Mouse (Mus musculus) forebrain, embryonic 11.5 days (tissue): ENCODE measurements around the gene Pde10a. TPM values are rescaled to one million over a fixed set of nuclear protein-coding genes. Genes with fewer than 3 reads are reported as not detected.
A peak's percentile ranks its signal among the peaks of the same experiment; 100 is the strongest.

ENCODE experiments used
- ATAC-seq: fragments of 200-750 bp; cut with Nextera tagmentation; replicated peaks from 2 replicates; pipeline ENCODE4 v1.8.0; 2017; ENCODE audit warnings: moderate TSS enrichment; ENCODE audit not compliant: low FRiP score
- DNase-seq: peaks from one replicate; pipeline ENCODE4 v3.0.0-alpha.2; 2017; ENCODE audit warnings: low spot score
- H3K27ac ChIP-seq: fragments of 300-500 bp; sonication (generic); 2 replicates; pipeline ENCODE4 v1.5.1; 2014; ENCODE audit warnings: low read depth, low read length
- H3K27me3 ChIP-seq: fragments of 300-500 bp; sonication (generic); 2 replicates; pipeline ENCODE4 v1.6.1; 2014; ENCODE audit warnings: mild to moderate bottlenecking, low read length, mixed read lengths; ENCODE audit not compliant: control insufficient read depth, insufficient read depth
- H3K36me3 ChIP-seq: fragments of 300-500 bp; sonication (generic); 2 replicates; pipeline ENCODE4 v1.6.1; 2014; ENCODE audit warnings: mild to moderate bottlenecking, low read length, moderate library complexity, mixed read lengths; ENCODE audit not compliant: control insufficient read depth, insufficient read depth
- H3K4me1 ChIP-seq: fragments of 300-500 bp; sonication (generic); replicated peaks from 2 replicates; pipeline ENCODE4 v1.6.1; 2014; ENCODE audit warnings: low read length, mixed read lengths; ENCODE audit not compliant: control insufficient read depth, insufficient read depth
- H3K4me2 ChIP-seq: fragments of 300-500 bp; sonication (generic); 2 replicates; pipeline ENCODE4 v1.6.1; 2014; ENCODE audit warnings: low read depth, mild to moderate bottlenecking, low read length, moderate library complexity, mixed read lengths; ENCODE audit not compliant: severe bottlenecking
- H3K4me3 ChIP-seq: fragments of 300-500 bp; sonication (generic); 2 replicates; pipeline ENCODE4 v1.5.1; 2014; ENCODE audit warnings: low read depth, low read length
- H3K9ac ChIP-seq: fragments of 300-500 bp; sonication (generic); 2 replicates; pipeline ENCODE4 v1.6.1; 2014; ENCODE audit warnings: low read length
- H3K9me3 ChIP-seq: fragments of 300-500 bp; sonication (generic); 2 replicates; pipeline ENCODE4 v1.6.1; 2016; ENCODE audit warnings: low read length, mixed read lengths; ENCODE audit not compliant: control insufficient read depth
- WGBS: fragments of 180-500 bp; shearing (Covaris S2); extraction: QIAGEN DNeasy Blood & Tissue Kit; methylation state at CpG from one replicate; pipeline ENCODE4 v1.1.7; 2014; 5-methylcytosine and 5-hydroxymethylcytosine counted together
- polyA plus RNA-seq: library from polyadenylated mRNA; unstranded; fragments of >200 nt; fragmentation: Nextera tagmentation; extraction: Ambion mirVana; gene quantifications from 2 replicates; pipeline ENCODE4 v1.2.1, GENCODE M21; 2014

Pde10a gene
- polyA plus RNA-seq, 1 experiment from 2014 or later, result 9.0 TPM

GRCm38 (mm10) chr17:8613882-8614551 lies 88.8 kb downstream of the Pde10a start:
- no peak overlapping the region for H3K4me3 ChIP-seq
- no peak overlapping the region for H3K9ac ChIP-seq
- no peak overlapping the region for H3K4me2 ChIP-seq
- H3K27ac ChIP-seq, result no peak overlapping the region
- DNase-seq (peak; percentile 89), ATAC-seq (no peak)
- no peaks in the 10 kb centered on the region for H3K36me3 ChIP-seq
- no peaks in the 10 kb centered on the region for H3K27me3 ChIP-seq
- no peaks in the 10 kb centered on the region for H3K4me1 ChIP-seq
- no peaks in the 10 kb centered on the region for H3K9me3 ChIP-seq
- 40% methylated on average over 7 of the region's 7 CpGs for WGBS

GRCm38 (mm10) chr17:8620346-8620745 lies 95.2 kb downstream of the Pde10a start:
- Histone ChIP-seq H3K9ac (no peak overlapping the region), H3K4me1 (no peaks in the 10 kb centered on the region), H3K4me3 (no peak overlapping the region), H3K27me3 (no peaks in the 10 kb centered on the region), H3K9me3 (no peaks in the 10 kb centered on the region), H3K36me3 (no peaks in the 10 kb centered on the region), H3K4me2 (no peak overlapping the region), H3K27ac (no peak overlapping the region)
- no peak for ATAC-seq
- 51% methylated on average over 5 of the region's 5 CpGs for WGBS
- DNase-seq, result no peak

- DNase-seq, result no peak
- 90% methylated on average over 2 of the region's 2 CpGs for WGBS
- Histone ChIP-seq H3K9ac (no peak overlapping the region), H3K27ac (no peak overlapping the region), H3K4me3 (no peak overlapping the region), H3K27me3 (no peaks in the 10 kb centered on the region), H3K36me3 (no peaks in the 10 kb centered on the region), H3K9me3 (no peaks in the 10 kb centered on the region), H3K4me1 (no peaks in the 10 kb centered on the region), H3K4me2 (no peak overlapping the region)
- no peak for ATAC-seq
These were observed 95.9 kb downstream of the Pde10a start for GRCm38 (mm10) chr17:8621105-8621504.

DNA sequence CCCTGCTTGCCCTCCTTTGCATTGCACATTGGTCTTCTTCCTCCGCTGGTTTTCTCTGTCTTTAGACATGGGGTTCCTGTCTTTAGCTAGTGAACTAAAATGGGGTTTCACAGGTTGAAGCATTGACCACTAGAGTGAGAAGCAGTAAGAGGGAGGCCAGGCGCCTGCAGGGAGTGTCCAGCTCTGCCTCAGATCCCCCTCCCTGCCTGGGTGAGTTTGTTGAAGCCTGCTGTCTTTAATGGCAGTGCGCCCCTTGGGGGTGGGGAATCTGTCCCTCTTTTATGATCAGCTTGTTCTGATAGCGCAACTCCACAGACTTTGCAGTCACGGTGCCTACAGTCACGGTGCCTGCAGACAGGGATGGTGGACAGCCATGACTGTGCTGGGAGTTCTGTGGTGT lies 96.7 kb downstream of the Pde10a start:
- 68% methylated on average over 6 of the region's 6 CpGs for WGBS
- H3K4me1 ChIP-seq, result no peaks in the 10 kb centered on the region
- no peak for DNase-seq

GRCm38 (mm10) chr17:8626421-8626820 lies 101.2 kb downstream of the Pde10a start:
- no peak overlapping the region for H3K4me2 ChIP-seq
- no peak overlapping the region for H3K4me3 ChIP-seq
- H3K27me3 ChIP-seq, result no peaks in the 10 kb centered on the region
- no peaks in the 10 kb centered on the region for H3K4me1 ChIP-seq
- no peak for ATAC-seq
- 52% methylated on average over 8 of the region's 8 CpGs for WGBS
- no peak overlapping the region for H3K27ac ChIP-seq
- no peaks in the 10 kb centered on the region for H3K36me3 ChIP-seq
- no peak overlapping the region for H3K9ac ChIP-seq
- DNase-seq, result no peak
- H3K9me3 ChIP-seq, result no peaks in the 10 kb centered on the region

More for the DNA sequence above, 96.7 kb downstream of the Pde10a start:
- Histone ChIP-seq H3K4me2 (no peak overlapping the region), H3K36me3 (no peaks in the 10 kb centered on the region), H3K9me3 (no peaks in the 10 kb centered on the region), H3K27me3 (no peaks in the 10 kb centered on the region), H3K27ac (no peak overlapping the region), H3K9ac (no peak overlapping the region), H3K4me3 (no peak overlapping the region)
- ATAC-seq, result no peak

DNA sequence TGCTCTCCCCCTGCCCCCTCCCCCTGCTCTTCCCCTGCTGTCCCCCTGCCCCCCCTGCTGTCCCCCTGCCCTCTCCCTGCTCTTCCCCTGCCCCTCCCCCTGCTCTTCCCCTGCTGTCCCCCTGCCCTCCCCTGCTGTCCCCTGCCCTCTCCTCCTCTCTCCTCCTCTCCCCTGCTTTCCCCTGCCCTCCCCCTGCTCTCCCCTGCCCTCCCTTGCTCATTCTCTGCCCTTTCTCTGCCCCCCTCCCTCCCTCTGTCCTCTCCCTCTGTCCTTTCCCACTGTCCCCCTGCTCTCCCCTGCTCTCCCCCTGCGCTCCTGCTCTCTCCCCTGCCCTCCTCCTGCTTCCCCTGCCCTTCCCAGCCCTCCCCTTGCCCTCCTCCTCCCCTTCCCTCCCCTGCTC lies 106.5 kb downstream of the Pde10a start:
- Histone ChIP-seq H3K4me1 (no peaks in the 10 kb centered on the region), H3K4me3 (no peak overlapping the region), H3K4me2 (no peak overlapping the region), H3K27me3 (no peaks in the 10 kb centered on the region), H3K9ac (no peak overlapping the region), H3K27ac (no peak overlapping the region), H3K36me3 (no peaks in the 10 kb centered on the region), H3K9me3 (no peaks in the 10 kb centered on the region)
- WGBS, result 57% methylated on average over 1 of the region's 1 CpGs
- ATAC-seq, result no peak
- no peak for DNase-seq

- Histone ChIP-seq H3K4me3 (no peak overlapping the region), H3K9me3 (no peaks in the 10 kb centered on the region), H3K9ac (no peak overlapping the region), H3K36me3 (no peaks in the 10 kb centered on the region), H3K4me2 (no peak overlapping the region), H3K27me3 (no peaks in the 10 kb centered on the region), H3K4me1 (no peaks in the 10 kb centered on the region), H3K27ac (no peak overlapping the region)
- DNase-seq, result no peak
- WGBS, result 49% methylated on average over 8 of the region's 8 CpGs
- ATAC-seq, result no peak
These were observed 108.4 kb downstream of the Pde10a start for GRCm38 (mm10) chr17:8633596-8633995.

DNA sequence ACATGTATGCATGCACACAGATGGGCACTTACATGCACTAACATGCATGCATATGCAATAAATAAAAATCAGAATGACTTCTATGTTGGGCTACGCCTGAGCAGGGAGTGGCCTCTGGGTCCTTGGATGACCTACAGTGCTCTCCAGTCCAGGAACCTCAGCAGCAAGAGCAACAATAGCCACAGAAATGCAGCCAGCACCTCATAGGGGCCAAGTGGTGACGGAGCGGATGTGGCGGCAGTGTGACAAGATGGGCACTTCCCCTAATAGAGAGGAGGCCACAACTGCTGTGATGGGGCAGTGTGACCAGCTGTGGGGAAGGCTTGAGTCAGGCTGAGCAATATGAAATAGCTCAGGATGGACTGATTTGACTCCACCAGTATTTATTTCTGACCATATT lies 109.3 kb downstream of the Pde10a start:
- Histone ChIP-seq H3K9ac (no peak overlapping the region), H3K4me3 (no peak overlapping the region), H3K27me3 (no peaks in the 10 kb centered on the region), H3K4me1 (no peaks in the 10 kb centered on the region), H3K9me3 (no peaks in the 10 kb centered on the region), H3K4me2 (no peak overlapping the region), H3K27ac (no peak overlapping the region), H3K36me3 (no peaks in the 10 kb centered on the region)
- ATAC-seq (no peak), DNase-seq (no peak)
- WGBS, result 89% methylated on average over 4 of the region's 4 CpGs

DNA sequence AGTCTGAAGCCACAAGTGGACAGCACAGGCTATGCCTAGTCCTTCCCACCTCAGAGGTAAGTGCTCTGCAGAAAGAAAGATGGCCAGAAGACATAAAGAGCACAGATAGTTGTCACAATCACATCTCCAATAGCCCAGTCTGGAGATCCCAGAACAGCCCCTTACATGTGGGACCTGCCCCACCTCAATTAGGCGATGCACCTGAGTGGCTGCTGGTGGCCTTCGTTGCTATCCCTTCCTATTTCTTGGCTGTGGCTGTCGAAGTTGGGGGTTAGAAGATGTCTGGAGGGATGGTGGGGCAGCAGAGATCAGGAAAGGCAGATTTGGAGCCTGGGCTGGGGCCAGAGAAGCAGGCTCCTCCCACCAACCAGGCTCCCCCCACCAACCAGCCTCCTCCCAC lies 111.1 kb downstream of the Pde10a start:
- Histone ChIP-seq H3K4me1 (no peaks in the 10 kb centered on the region), H3K27ac (no peak overlapping the region), H3K9ac (no peak overlapping the region), H3K27me3 (no peaks in the 10 kb centered on the region), H3K4me2 (no peak overlapping the region), H3K36me3 (no peaks in the 10 kb centered on the region), H3K4me3 (no peak overlapping the region), H3K9me3 (no peaks in the 10 kb centered on the region)
- 67% methylated on average over 3 of the region's 3 CpGs for WGBS
- DNase-seq, result no peak
- no peak for ATAC-seq
